Mouse (Mus musculus): ENCODE results near the gene Prickle3. TPM values are rescaled to one million over a fixed set of nuclear protein-coding genes. Genes with fewer than 3 reads are reported as not detected.
"Not testable (repeated sequence)": the region's sequence is repeated elsewhere in the genome, so short reads cannot be mapped to it uniquely, and the experiment has no call there.

The Prickle3 gene
- total RNA-seq, 2 experiments from 2014 or later: 16.5 to 19.9 TPM

DNA sequence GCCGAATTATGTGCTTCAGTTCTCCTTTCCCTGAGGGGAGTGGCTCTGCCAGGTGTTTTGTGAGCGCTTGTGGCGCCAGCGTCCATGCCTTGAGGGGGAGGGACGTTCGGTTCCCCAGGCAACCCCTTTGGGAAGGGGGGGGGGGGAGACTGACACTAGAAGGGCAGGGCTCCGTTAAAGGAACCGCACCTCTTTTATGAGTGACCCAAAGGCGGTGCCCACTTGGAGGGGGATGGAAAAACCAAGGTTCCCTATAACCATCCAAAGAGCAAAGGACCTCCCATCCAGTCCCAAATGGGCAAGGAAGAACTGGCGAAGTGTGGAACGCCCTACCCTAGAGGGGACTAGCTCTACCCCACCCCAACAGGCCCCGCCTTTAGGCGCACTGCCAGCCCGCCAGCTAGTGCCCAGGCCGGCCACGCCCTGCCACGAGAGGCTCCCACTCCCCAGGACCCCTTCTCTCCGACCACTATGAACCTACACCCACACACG lies 13.4 kb downstream of the Prickle3 start:
- intact Hi-C loops (cut with DNase I): no loop called here
- DNase-seq (ENCODE audit: low spot score): peak; percentile 64

DNA sequence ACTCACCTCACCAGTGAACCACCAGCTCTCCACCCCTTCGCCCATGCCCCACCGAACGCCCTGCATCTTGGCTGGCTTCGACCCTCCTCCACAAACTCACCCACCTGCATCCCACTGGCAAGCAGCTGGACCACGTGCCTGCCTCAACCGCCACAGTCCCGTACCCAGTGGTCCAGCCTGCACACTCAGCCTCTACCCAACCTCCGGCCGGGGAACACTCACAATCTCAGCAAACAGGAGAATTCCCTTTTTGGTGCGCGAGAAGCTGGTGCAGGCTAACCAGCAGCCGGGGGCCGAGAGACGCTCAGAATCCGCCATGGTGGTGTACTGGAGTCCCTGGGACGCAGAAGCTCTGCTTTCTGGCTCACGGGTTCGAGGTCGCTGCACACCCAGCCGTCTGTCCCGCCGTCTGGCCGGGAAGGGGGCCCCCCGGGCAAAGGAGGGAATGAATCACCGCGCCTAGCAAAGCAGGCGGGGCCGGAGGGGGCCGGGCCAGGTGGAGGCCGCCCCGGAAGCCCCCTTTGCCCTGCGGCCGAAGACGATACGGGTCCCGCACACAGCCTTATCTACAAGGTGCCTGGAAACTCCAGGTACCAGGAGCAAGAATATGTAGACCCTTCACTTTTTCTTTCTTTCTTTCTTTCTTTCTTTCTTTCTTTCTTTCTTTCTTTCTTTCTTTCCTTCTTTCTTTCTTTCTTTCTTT lies 14.0 kb downstream of the Prickle3 start, which contains the start of gene Plp2:
TSS of gene Plp2 (minus strand) at position 470 of the 703 bp plus-strand sequence.
- intact Hi-C loops (cut with DNase I): no loop called here
- DNase-seq (ENCODE audit: low spot score): no peak

DNA sequence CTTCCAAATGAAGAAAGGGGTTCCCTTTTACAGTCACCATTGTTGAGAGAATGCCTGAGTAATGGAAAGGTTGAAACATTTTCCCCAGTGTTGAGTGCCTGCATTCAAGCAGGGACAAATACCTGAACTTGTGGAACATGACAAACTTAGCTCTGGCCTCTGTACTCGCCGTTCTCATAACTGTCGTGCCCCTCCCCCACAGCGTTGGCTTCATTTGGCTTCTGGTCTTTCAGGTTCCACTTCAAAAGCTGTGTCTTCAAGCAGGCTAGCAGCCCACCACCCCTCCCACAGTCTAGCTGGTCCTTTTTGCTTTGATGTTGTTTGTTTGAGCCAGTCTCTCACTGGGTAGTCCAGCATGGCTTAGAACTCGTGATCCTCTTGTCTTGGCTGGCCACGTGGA lies 15.7 kb downstream of the Prickle3 start:
- DNase-seq (ENCODE audit: low spot score): no peak
- intact Hi-C loops (cut with DNase I): no loop called here

DNA sequence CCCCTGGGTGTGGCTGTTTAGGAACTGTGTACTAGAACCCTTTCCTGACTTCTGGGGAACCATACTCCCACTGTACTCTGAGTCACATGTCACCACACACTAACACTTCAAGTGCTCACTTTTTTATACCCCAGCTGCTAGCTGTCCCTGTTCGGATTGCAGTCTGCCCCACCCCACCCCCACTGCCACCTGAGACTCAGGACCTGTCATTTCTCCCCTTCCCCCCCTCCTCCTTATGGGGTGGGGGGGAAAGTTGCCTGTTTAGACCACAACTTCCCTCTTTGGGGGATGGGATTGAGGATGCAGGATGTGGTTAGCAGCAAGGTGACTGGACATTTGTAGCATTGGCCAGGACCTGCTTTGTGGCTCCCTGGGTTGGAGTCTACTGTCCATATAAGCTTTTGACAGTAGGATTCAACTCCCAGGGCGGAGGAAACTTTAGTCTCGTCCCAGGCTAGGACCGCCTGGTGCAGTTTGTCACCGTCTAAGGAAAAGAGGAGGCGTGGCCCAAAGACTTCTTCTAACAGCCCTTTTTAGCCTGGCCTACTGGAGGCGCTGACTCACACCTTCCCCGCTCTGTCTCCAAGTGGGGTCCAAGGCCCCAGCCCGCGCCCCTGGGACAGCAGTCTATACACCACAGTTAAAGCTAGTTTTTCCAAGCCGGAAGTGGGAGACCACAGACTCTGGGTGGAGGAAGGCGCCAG lies 16.7 kb downstream of the Prickle3 start:
- no peak for DNase-seq (ENCODE audit: low spot score)
- intact Hi-C loops (cut with DNase I): no loop called here

DNA sequence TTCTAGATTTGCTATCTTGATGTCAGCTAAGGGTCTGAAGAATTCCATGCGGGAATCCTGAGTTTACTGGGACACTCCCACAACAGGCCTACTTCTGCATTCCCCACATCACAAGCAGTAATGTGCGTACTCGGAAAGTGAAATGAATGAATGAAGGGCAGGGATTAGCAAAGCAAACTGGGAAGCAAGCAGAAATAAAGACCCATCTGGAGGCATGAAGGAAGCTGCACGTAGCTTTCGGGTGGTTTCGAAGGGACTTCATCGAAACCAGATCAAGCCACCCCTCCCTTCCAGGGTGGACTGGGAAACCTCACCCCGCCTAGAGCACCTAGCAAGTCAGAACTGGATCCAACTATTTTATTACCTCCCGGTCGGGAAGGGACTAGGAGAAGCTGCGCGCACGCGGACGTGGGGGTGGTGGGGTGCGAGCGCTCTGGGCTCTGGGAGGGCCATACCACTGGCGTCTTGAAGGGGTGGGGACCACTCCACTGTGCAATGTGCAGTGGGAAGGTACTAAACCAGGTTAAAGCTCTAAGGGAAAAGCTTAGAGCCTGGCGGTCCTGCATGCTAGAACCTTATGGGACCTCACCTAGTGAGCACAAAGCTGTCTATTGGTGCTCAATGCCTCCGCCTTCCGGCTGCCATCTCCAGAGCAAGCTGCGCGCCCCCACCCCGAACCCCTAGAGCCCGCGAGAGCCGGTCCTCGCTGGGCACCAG lies 17.4 kb downstream of the Prickle3 start:
- intact Hi-C loops (cut with DNase I): no loop called here
- no peak for DNase-seq (ENCODE audit: low spot score)

DNA sequence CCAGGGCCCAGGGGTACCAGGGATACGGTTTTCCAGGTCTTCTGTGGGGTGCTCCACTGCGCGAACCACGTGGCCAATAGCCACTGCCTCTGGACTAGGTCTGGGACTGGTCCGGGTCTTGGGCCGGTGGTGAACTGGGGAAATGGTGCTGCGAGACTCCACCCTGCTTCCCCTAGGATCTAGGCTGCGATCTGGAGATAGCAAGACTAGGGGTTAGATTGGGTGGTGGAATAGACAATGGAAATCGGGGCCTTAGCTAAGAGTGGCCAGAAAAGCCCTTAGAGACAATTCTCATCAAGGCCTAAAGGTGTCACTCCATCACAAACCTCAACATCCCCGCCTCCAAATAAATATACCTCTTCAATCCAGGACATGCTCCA lies 17.9 kb downstream of the Prickle3 start:
- no peak for DNase-seq (ENCODE audit: low spot score)
- intact Hi-C loops (cut with DNase I): no loop called here

DNA sequence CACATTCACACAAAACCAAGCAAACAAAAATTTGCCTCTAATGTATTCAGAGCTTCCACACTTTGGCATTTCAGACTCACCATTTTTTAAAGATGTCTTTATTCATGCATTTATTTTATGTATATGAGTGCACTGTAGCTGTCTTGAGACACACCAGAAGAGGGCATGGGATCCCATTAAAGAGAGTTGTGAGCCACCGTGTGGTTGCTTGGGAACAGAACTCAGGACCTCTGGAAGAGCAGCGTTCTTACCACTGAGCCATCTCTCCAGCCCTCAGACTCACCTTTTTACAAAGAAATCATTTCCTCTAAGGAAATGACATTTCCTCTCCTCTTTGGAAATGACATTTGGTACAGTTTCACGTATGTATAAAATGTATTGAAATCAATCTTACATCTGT lies 21.9 kb downstream of the Prickle3 start:
- DNase-seq (ENCODE audit: low spot score): no peak
- intact Hi-C loops (cut with DNase I): no loop called here

DNA sequence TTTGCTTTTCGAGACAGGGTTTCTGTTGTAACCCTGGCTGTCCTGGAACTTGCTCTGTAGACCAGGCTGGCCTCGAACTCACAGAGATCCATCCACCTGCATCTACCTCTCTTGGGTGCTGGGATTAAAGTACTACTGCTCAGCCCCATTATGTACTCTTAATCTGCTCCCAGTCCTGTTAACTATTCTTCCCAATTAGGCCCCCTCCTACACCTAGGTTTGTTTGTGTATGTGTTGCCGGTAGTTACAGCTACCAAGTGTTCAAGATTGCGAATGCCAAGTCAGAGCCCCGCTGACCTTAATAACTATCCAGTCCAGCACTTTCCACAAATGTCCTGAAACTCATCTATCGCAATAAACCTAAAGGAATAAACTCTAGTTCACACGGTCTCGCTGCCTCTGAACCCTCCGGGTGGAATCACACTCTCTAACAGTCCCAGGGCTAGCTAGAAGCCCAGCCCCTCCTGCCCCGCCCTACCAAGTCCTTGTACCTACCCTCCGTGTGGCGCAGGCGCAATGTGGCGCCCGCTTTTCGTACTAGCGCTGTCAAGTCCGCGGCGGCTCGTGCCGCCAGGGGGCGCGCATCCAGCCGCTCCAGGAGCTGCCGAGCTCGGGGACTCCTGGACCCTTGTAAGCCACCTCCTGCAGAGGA lies 22.5 kb downstream of the Prickle3 start:
- peak; percentile 83 for DNase-seq (ENCODE audit: low spot score)
- intact Hi-C loops (cut with DNase I): loop anchor here (5.0 kb wide), 1 partner anchor 32 kb away; no protein-coding TSS in a partner anchor

DNA sequence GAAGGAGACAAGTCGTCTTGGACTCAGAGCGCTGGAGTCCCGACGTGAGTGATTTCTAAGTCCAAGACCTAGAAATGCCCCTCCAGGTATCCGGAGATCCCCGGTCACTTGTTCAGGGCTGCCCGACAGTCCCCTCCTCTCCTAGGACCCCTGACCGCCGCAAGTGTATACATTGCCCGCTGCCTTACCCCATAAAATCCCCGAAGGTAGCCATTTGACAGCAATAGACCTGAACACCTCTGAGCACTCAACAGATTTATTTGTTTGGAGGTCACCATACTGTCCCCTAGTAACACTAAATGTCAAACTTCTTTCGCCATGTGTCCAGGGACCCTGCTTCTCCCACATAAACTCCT lies 23.0 kb downstream of the Prickle3 start:
- no peak for DNase-seq (ENCODE audit: low spot score)
- intact Hi-C loops (cut with DNase I): loop anchor here (5.0 kb wide), 1 partner anchor 33 kb away; no protein-coding TSS in a partner anchor

DNA sequence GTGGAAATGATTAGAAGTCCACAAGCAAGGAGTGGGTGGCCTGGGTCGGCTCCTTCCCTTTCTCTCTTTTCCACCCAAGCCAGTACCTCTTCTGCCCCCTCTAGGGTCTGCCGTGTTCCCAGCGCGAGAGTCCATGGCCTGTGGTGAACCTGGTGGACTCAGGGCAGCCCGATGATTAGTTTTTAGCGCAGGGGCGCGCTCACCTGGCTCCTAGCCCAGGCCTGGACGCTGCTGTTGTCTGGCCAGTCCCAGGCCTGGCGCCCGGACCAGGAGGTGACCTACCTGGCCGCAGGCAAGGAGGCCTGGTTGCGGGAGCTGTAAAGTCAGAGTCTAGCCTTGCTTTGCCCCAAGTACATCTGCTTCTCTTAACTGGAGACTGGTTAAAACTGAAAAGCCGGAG lies 23.8 kb downstream of the Prickle3 start, which contains the start of gene Magix:
TSS of gene Magix (minus strand) at position 388 of the 400 bp plus-strand sequence.
- no peak for DNase-seq (ENCODE audit: low spot score)
- intact Hi-C loops (cut with DNase I): loop anchor here (5.0 kb wide), 1 partner anchor 34 kb away; no protein-coding TSS in a partner anchor

DNA sequence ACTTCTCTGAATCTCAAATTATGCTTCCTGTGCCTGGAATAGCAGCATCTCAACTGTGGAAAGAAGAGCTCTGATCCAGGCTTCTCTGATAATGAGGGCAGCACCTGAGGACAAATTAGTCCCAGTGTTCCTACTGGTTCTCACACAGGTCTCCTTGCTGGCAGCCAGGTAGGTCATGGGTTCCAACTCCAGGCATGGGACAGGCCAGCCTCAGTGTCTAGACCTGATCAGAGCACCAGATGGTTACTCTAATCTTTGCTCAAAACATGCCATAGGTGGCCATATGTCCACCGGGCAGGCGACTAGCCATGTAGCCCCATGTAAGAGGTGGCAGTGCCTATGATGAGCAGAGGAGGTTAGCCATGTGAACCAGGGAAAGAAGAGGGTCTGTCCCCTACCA lies 31.3 kb downstream of the Prickle3 start:
- intact Hi-C loops (cut with DNase I): no loop called here
- no peak for DNase-seq (ENCODE audit: low spot score)

DNA sequence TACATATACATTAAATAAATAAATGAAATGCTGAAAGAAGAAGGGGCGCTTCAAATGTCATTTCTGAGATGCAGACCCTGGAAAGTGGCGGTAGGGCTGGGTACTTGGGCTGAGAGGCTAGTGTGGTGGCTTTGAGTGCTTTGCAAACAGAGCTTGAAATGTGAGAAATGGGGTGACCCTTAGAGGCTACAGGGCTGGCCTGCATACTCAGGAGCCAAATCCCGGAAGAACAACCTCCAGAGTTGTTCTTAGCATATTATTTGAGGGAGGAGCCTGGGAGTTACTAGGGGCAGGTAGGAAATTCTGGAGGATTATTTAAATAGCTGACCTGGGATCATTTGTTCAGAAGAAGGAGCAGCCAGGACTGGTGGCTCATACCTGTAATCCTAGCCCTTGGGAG lies 33.4 kb downstream of the Prickle3 start:
- no peak for DNase-seq (ENCODE audit: low spot score)
- intact Hi-C loops (cut with DNase I): loop anchor here (2.0 kb wide), 1 partner anchor 218 kb away; no protein-coding TSS in a partner anchor

DNA sequence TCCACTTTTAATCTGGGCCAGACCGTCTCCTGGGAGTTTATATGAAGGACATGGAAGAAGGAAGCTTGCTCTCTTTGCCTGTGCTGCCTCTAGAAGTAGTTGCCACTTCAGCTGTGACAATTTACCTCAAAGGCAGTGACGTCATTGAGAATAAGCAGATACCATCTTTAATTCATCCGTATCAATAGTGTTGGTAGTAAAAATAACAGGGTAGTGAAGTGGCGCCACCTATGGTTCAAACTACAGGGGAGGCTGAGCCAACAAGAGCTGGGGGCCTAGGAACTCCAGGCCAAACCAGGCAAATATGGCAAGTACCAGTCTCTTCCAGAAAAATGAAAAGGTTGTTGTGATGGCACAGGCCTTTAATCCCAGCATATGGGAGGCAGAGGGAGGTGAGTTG lies 35.8 kb downstream of the Prickle3 start:
- no peak for DNase-seq (ENCODE audit: low spot score)
- intact Hi-C loops (cut with DNase I): loop anchor here (1.0 kb wide), 1 partner anchor 45 kb away; no protein-coding TSS in a partner anchor

DNA sequence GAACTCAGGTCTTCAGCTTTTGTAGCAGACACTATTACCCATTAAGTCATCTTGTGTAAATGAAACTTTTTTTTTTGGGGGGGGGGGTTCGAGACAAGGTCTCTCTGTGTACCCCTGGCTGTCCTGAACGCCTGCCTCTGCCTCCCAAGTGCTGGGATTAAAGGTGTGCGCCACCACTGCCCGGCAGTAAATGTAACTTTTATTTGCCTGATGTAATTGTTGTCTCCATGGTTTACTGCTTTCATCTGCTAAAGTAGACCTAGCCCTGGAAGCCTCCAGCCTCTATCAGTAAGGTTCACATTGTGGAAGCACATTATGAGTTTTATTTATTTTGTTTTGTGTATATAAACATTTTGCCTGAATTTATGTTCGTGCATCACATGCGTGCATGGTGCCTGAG lies 39.5 kb downstream of the Prickle3 start:
- intact Hi-C loops (cut with DNase I): loop anchor here (5.0 kb wide), 2 partner anchors 94 to 274 kb away; no protein-coding TSS in a partner anchor
- no peak for DNase-seq (ENCODE audit: low spot score)

DNA sequence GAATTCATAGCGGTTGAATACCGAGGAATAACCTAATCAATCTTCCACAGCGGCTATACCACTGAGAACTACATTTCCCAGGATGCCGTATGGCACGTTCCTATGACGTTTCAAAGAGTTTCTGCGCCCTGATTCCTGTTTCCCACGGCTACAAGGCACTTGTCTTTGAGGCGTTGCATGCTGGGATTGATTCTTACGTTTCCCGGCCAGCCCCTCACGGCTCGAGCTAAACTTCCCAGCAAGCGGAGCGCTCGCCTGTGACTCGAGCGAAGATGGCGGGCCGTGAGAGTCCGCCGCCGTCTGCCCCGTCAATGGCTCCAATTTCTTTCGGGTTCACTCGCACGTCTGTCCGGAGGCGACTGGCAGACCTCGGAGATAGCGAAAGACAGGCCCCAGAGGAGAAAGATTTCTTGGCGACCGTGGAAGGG lies 39.9 kb downstream of the Prickle3 start, which contains the start of gene Gpkow:
TSS of gene Gpkow (plus strand) at position 178 of the 428 bp plus-strand sequence.
- intact Hi-C loops (cut with DNase I): loop anchor here (5.0 kb wide), 2 partner anchors 95 to 275 kb away; no protein-coding TSS in a partner anchor
- DNase-seq (ENCODE audit: low spot score): peak; percentile 73

DNA sequence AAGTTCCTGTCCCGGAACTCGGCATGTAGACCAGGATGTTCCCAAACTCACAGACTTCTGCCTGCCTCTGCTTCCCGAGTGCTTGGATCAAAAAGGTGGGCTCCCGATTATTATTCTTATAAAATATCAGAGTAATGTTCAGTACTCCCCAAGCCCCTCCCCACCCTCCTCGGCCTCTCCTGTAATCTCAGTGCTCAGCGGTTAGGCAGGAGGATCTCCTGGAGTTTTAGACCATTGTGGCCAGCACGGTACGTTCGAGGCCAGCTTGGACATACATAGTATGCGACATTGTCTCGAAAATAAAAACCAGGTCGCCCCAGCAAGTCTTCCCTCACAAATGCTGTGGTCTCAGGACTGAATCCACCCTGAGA lies 56.7 kb downstream of the Prickle3 start:
- DNase-seq (ENCODE audit: low spot score); intact Hi-C loops (cut with DNase I): not testable (repeated sequence)

DNA sequence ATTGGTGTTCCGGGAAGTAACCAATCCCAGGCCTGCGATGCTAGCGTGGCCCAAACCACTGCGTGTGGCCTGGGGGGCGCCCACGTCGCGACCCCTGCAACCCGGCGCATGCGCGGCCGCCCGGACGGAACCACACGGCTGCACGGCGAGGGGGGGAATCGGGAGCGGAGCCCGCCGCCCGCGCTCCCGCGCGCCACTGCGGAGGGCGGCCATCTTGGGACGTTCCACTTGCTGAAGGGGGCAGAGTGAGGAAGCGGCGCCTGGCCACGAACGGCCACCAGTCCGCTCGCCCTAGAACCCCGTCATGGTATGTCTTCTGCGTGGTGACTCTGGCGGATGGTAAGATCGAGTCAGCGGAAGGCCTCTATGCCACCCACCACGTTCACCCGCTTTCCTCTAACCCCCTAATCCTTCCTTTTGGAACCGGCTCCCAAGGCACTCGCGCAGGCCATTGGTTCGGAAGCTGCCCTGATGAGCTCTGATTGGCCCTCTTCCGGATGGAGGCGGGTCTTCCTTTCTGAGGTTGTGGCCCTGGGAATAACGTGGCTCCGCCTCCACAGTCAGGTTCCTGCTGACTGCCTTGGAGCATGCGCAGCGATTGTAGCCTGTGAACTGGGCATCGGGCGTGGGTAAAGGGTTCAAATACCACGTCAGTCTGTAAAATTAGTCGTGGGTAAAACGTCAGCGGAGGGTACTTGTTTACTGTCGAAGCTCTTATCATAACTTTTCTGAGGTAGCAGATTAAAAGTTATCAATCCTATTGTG lies 57.3 kb downstream of the Prickle3 start, which contains the start of gene Wdr45:
TSS of gene Wdr45 (plus strand) at position 199 of the 765 bp plus-strand sequence.
- peak; percentile 89 for DNase-seq (ENCODE audit: low spot score)
- intact Hi-C loops (cut with DNase I): not testable (repeated sequence)

DNA sequence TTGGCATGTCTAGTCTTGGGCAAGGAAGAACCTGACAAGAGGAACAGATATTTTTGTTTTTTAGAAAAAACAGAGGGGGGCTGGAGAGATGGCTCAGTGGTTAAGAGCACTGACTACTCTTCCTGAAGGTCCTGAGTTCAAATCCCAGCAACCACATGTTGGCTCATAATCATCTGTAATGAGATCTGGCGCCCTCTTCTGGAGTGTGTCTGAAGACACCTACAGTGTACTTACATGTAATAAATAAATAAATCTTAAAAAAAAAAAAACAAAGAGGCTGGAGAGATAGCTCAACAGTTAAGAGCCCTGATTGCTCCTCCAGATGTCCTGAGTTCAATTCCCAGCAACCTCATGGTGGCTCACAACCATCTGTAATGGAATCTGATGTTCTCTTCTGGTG lies 59.0 kb downstream of the Prickle3 start:
- intact Hi-C loops (cut with DNase I); DNase-seq (ENCODE audit: low spot score): not testable (repeated sequence)
